Mouse (Mus musculus) urinary bladder, postnatal 25 days (tissue): ENCODE measurements around the gene Capn1.

ENCODE experiments used
- DNase-seq: peaks from one replicate; pipeline ENCODE4 v3.0.0; 2022; ENCODE audit warnings: low spot score

The Capn1 gene

GRCm38 (mm10) chr19:5989585-5989984 is 26.1 kb downstream of the Capn1 start:
- DNase-seq: no peak

GRCm38 (mm10) chr19:5988815-5989452 is 26.8 kb downstream of the Capn1 start:
- DNase-seq: peak; percentile 79

- no peak for DNase-seq
Observed at GRCm38 (mm10) chr19:5988027-5988814, 27.5 kb downstream of the Capn1 start.

DNA sequence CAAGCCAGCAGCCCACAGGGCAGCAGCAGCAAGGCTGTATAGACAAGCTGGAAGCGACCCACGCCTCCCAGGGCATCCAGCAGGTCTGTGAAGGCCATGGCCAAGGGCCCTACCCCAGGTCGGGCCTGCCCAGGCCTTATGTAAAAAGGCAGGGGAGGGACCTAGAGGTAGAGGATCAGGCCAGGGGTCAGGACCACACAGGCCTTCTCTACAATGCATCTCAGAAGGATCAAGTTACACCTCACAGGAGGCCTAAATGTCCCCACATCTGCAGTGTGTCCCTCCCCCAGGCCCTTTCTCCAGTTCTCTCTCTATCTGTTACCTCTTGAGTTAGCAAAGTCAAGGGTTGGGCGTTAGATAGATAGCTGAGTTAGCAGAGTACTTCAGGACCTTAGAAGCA is 29.7 kb downstream of the Capn1 start, which contains the start of gene Slc22a20:
Gene Slc22a20, minus strand, starts transcription at position 101 of the 400 bp plus-strand sequence.
- no peak for DNase-seq

GRCm38 (mm10) chr19:5980477-5980876 is 35.2 kb downstream of the Capn1 start:
- DNase-seq: no peak

DNA sequence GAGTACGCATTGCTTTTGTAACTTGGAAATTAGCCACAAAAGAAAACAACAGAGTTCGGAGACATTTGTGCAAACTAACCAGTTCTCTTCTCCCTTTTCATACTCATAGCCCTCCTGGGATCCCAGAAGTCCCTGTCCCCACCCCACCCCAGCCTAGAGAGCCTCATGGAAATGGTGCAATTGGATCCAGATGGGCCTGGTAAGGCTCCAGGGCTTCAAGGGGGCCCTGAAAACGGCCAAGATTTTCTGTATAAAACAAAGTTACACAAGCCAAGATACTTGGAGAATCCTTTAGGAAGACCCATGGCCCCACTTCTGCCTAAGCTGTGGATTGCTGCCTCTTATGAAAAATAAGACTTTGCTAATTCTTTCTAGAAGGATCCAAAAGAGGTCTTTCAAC is 38.0 kb downstream of the Capn1 start:
- DNase-seq: no peak

- DNase-seq: no peak
Observed at GRCm38 (mm10) chr19:5975676-5976075, 40.0 kb downstream of the Capn1 start.

- no peak for DNase-seq
Observed at GRCm38 (mm10) chr19:5975112-5975511, 40.6 kb downstream of the Capn1 start.

DNA sequence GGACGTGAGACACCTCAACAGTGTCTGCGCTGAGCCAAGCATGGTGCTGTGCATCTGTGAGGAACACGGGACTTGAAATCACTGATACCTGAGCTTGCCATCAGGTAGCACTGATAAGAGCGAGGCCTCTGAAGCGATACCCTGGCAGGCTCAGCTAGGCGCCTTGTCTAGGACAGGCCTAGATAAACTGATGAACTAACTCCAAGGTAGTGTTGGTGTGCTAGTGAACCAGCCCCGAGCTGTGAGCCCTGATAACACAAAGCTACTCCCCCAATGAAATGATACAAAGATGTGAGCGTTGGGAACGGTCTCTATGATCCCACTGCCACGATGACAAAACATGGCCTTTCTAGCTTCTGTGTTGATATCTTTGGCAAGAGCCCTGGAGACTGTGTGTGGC is 48.0 kb downstream of the Capn1 start:
- DNase-seq: no peak

- DNase-seq: no peak
Observed at GRCm38 (mm10) chr19:5966786-5967185, 48.9 kb downstream of the Capn1 start.

GRCm38 (mm10) chr19:5965910-5966309 is 49.8 kb downstream of the Capn1 start:
- no peak for DNase-seq

- DNase-seq: peak; percentile 64
Observed at GRCm38 (mm10) chr19:5965280-5965679, 50.4 kb downstream of the Capn1 start.

DNA sequence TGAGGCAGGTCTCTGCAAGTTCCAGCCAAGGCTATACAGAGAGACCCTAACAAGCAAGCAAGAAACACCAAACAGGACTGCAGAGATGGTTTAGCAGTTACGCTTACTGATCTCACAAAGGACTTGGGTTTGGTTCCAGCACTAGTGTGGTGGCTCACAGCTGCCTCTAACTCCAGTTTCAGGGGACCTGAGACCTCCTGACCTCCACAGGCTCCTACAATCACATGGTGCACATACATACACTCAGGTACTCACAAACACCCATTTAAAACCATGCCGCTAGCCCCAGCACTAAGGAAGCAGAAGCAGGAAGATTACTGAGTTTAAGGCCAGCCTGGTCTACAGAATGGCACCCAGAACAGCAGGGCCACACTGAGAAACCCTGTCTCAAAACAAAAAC is 50.9 kb downstream of the Capn1 start:
- DNase-seq: no peak

GRCm38 (mm10) chr19:5963883-5964562 is 51.7 kb downstream of the Capn1 start, which contains the start of gene Pola2:
Gene Pola2 (minus strand): TSS chr19:5964202.
- DNase-seq: peak; percentile 89

- no peak for DNase-seq
Observed at GRCm38 (mm10) chr19:5962651-5963050, 53.0 kb downstream of the Capn1 start.

DNA sequence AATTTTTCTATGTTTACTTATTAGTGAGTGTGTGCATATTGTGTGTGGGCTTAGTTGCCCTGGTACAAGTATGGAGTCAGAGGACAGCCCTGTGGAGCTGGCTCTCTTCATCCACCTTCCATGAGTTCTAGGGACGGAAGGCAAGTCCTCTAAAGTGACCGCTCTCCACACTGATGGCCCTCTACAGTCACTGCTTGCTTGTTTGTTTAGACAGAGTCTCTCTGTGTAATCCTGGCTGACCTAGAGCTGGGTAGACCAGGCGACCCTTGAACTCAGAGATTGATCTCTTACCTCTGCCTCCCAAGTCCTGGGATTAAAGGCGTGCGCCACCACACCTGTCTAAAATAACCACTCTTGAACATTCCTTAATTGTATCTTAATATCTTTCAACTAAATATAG is 58.3 kb downstream of the Capn1 start:
- no peak for DNase-seq

GRCm38 (mm10) chr19:5956685-5957084 is 59.0 kb downstream of the Capn1 start:
- DNase-seq: peak; percentile 88

- peak; percentile 40 for DNase-seq
Observed at GRCm38 (mm10) chr19:5955704-5956670, 59.7 kb downstream of the Capn1 start.

GRCm38 (mm10) chr19:5954936-5955335 is 60.8 kb downstream of the Capn1 start:
- DNase-seq: no peak

DNA sequence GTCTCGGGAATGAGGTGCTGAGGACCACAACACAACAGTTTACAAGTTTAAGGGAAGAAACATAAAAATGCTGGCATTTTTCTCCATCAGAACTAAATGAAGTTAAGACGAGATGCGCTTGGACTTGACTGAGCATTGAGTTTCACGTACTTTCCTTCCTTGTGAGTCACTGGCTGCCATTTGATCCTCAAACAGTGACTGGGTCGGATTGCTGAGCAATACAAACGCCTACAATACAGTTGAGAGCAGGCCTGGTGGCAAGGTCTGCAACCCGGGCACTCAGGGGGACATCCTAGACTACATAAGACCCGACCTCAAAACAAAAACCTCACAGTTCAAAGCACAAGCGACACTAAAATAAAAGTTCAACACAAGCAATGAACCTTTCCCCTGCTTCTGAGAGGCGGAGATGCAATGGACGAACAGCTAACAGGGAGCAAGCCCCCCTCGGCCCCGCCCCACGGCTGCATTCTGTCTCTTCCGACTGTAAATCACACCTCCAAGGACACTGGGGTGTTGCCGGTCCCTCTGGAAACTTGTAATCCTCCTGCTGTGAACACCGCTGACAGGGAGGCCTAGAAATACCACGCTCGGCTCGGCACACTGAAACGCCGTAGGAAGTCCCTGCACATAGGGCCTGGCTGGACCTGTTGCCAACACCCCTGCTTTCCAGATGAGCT is 61.5 kb downstream of the Capn1 start:
- no peak for DNase-seq

DNA sequence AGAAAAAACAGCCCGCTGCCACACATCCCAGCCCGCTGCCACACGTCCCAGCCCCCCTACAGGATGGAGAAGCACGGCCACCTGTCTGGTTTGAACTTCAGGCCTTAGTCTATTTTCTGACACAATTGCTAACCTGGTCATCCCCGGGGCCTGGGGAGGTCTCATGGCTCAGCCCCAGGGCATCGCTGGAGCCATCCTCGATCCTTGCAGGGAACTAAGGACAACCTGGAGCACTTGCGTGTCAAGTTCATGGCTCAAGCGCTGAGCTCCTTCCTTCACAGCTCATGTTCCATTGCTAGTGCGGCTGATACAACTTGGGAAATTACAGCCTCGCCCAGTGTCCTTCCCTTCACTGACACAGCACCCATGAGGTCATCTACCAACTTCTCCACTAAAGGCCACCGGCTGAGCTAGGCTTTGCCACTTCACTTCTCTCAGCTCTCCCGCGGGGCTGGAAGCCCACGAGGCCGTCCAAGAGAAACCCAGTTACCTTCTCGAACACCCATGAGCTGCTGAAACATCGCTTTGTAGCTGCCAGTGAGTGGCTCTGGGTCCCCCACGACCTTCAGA is 62.4 kb downstream of the Capn1 start:
- no peak for DNase-seq
